Mouse (Mus musculus) intestine, postnatal 0 days (tissue): ENCODE results near the gene Gm10644. TPM values are rescaled to one million over a fixed set of nuclear protein-coding genes. Genes with fewer than 3 reads are reported as not detected.

Experiments used
- ATAC-seq: fragments of 200-750 bp; cut with Nextera tagmentation; 2 replicates; pipeline ENCODE4 v1.8.0; 2017; ENCODE audit warnings: mild to moderate bottlenecking, moderate TSS enrichment, moderate library complexity
- H3K27ac ChIP-seq: fragments of 300-500 bp; sonication (generic); 2 replicates; pipeline ENCODE4 v1.5.1; 2014; ENCODE audit warnings: mild to moderate bottlenecking, low read depth, low read length, moderate library complexity
- H3K27me3 ChIP-seq: fragments of 300-500 bp; sonication (generic); replicated peaks from 2 replicates; pipeline ENCODE4 v1.6.1; 2014; ENCODE audit warnings: low read length, mixed read lengths; ENCODE audit not compliant: control insufficient read depth, insufficient read depth
- H3K36me3 ChIP-seq: fragments of 300-500 bp; sonication (generic); 2 replicates; pipeline ENCODE4 v1.6.1; 2014; ENCODE audit warnings: mild to moderate bottlenecking, moderate library complexity; ENCODE audit not compliant: control insufficient read depth, insufficient read depth
- H3K4me1 ChIP-seq: fragments of 300-500 bp; sonication (generic); replicated peaks from 2 replicates; pipeline ENCODE4 v1.6.1; 2014; ENCODE audit warnings: antibody characterized with exemption, low read length, mixed read lengths; ENCODE audit not compliant: control insufficient read depth, insufficient read depth
- H3K4me2 ChIP-seq: fragments of 300-500 bp; sonication (generic); replicated peaks from 2 replicates; pipeline ENCODE4 v1.6.1; 2014; ENCODE audit warnings: low read depth, mild to moderate bottlenecking, moderate library complexity
- H3K4me3 ChIP-seq: fragments of 300-500 bp; sonication (generic); 2 replicates; pipeline ENCODE4 v1.5.1; 2014; ENCODE audit warnings: low read depth, low read length
- H3K9ac ChIP-seq: fragments of 300-500 bp; sonication (generic); 2 replicates; pipeline ENCODE4 v1.6.1; 2014; ENCODE audit warnings: mild to moderate bottlenecking, low read depth, low read length
- H3K9me3 ChIP-seq: fragments of 300-500 bp; sonication (generic); 2 replicates; pipeline ENCODE4 v1.6.1; 2016; ENCODE audit warnings: mixed run types; ENCODE audit not compliant: control insufficient read depth
- CTCF ChIP-seq: sonication (generic); IDR thresholded peaks from 2 replicates; pipeline ENCODE4 v1.5.1; 2016; ENCODE audit warnings: low read depth, mild to moderate bottlenecking, control low read depth, antibody characterized with exemption, moderate library complexity
- WGBS: fragments of 180-500 bp; shearing (Covaris S2); extraction: QIAGEN DNeasy Blood & Tissue Kit; methylation state at CpG from one replicate; pipeline ENCODE4 v1.1.7; 2014; 5-methylcytosine and 5-hydroxymethylcytosine counted together
- polyA plus RNA-seq: library from polyadenylated mRNA; unstranded; fragments of >200 nt; fragmentation: Nextera tagmentation; extraction: Ambion mirVana; gene quantifications from 2 replicates; pipeline ENCODE4 v1.2.1, GENCODE M21; 2015

The Gm10644 gene
- polyA plus RNA-seq, 1 experiment from 2014 or later = 0.12 TPM

GRCm38 (mm10) chr8:83902961-83903666 is 51.9 kb downstream of the Gm10644 start:
- no peak for ATAC-seq
- Histone ChIP-seq H3K27me3 (peaks cover 11% of the 10 kb centered on the region), H3K27ac (no peak overlapping the region), H3K4me1 (no peaks in the 10 kb centered on the region), H3K9ac (no peak overlapping the region), H3K4me3 (no peak overlapping the region), H3K9me3 (no peaks in the 10 kb centered on the region), H3K36me3 (no peaks in the 10 kb centered on the region), H3K4me2 (0 out of 2 replicates have a peak overlapping the region, but pooled peaks have one; percentile 6)
- 27% methylated on average over 12 of the region's 13 CpGs for WGBS
- TF ChIP-seq CTCF = no peak; the same call in 1 of the 2 replicates

- 23% methylated on average over 14 of the region's 14 CpGs for WGBS
- H3K27me3 ChIP-seq = peaks cover 23% of the 10 kb centered on the region
- H3K36me3 ChIP-seq = no peaks in the 10 kb centered on the region
- no peak overlapping the region; the same call in 1 of the 2 replicates for H3K9ac ChIP-seq
- no peak for TF ChIP-seq CTCF
- H3K9me3 ChIP-seq = no peaks in the 10 kb centered on the region
- peak overlapping the region; percentile 84 for H3K4me2 ChIP-seq
- H3K4me3 ChIP-seq = peak overlapping the region; percentile 75
- H3K27ac ChIP-seq = no peak overlapping the region
- ATAC-seq = no peak
- H3K4me1 ChIP-seq = no peaks in the 10 kb centered on the region
Measured at GRCm38 (mm10) chr8:83901566-83902485, 53.2 kb downstream of the Gm10644 start.

GRCm38 (mm10) chr8:83900957-83901270 is 54.1 kb downstream of the Gm10644 start:
- H3K27me3 ChIP-seq = peaks cover 29% of the 10 kb centered on the region
- no peak for TF ChIP-seq CTCF
- under 1% methylated on average over 39 of the region's 40 CpGs for WGBS
- H3K9ac ChIP-seq = peak overlapping the region; percentile 49
- ATAC-seq = no peak
- H3K36me3 ChIP-seq = no peaks in the 10 kb centered on the region
- H3K27ac ChIP-seq = no peak overlapping the region
- peak overlapping the region; percentile 84 for H3K4me2 ChIP-seq
- peak overlapping the region; percentile 75 for H3K4me3 ChIP-seq
- H3K9me3 ChIP-seq = no peaks in the 10 kb centered on the region
- H3K4me1 ChIP-seq = no peaks in the 10 kb centered on the region

GRCm38 (mm10) chr8:83900266-83900956 is 54.6 kb downstream of the Gm10644 start:
- 0% methylated on average over 43 of the region's 100 CpGs for WGBS
- peaks cover 34% of the 10 kb centered on the region for H3K27me3 ChIP-seq
- H3K4me3 ChIP-seq = peak overlapping the region; percentile 75
- H3K9ac ChIP-seq = peak overlapping the region; percentile 49
- H3K4me1 ChIP-seq = no peaks in the 10 kb centered on the region
- H3K27ac ChIP-seq = peak overlapping the region; percentile 80
- H3K9me3 ChIP-seq = no peaks in the 10 kb centered on the region
- no peak for TF ChIP-seq CTCF
- H3K4me2 ChIP-seq = peak overlapping the region; percentile 84
- no peaks in the 10 kb centered on the region for H3K36me3 ChIP-seq
- peak; percentile 9; the same call in 1 of the 2 replicates for ATAC-seq

GRCm38 (mm10) chr8:83899363-83900252 is 55.4 kb downstream of the Gm10644 start, which contains the start of gene Adgrl1:
Adgrl1 (plus strand) TSS chr8:83900105.
- peaks cover 41% of the 10 kb centered on the region for H3K27me3 ChIP-seq
- no peaks in the 10 kb centered on the region for H3K4me1 ChIP-seq
- no peaks in the 10 kb centered on the region for H3K9me3 ChIP-seq
- H3K27ac ChIP-seq = peak within 1 kb of the TSS; percentile 80
- WGBS = under 1% methylated on average over 60 of the region's 70 CpGs
- H3K36me3 ChIP-seq = no peaks in the 10 kb centered on the region
- TF ChIP-seq CTCF = no peak; the same call in 1 of the 2 replicates
- H3K4me2 ChIP-seq = peak within 1 kb of the TSS; percentile 84
- H3K4me3 ChIP-seq = peak within 1 kb of the TSS; percentile 75
- peak; percentile 74 for ATAC-seq
- peak within 1 kb of the TSS; percentile 49 for H3K9ac ChIP-seq
